ENCODE assay signal across 22 mouse cellular contexts in the genomic region with DNA sequence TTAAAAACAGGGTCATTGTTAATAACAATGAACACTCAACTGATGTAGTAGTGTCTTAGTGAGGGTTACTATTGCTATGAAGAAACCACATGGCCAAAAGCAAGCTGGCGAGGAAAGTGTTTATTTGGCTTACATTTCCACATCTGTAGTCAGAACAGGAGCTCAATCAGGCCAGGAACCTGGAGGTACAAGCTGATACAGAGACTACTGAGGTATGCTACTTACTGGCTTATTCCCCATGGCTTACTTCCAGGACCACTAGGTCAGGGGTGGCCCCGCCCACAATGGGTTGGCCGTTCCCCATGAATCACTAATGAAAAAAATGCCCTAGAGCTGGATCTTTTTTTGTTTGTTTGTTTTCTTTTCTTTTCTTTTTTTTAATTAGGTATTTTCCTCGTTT. TPM values are rescaled to one million over a fixed set of nuclear protein-coding genes. Genes with fewer than 3 reads are reported as not detected.
A peak's percentile ranks its signal among the peaks of the same experiment; 100 is the strongest.
DNase-seq lines count a peak whose midpoint lies in the region.
"Had no signal": no experiment of that assay in that cellular context is flagged by ENCODE, and none has a peak within 500 bp of the region (broad histone marks: within the 10 kb centered on the region; RNA-seq: fewer than 3 reads in every experiment).

No protein-coding gene starts in this region.

- peak; percentile 22 for DNase-seq in adrenal gland, postnatal 10 days
- DNase-seq in adrenal gland, adult 18-20 months (ENCODE audit: low spot score in 2 of 2) = no peak
- DNase-seq in 3134 (ENCODE audit: extremely low read depth, insufficient read length, low spot score) (peak; percentile 1), R1 (ENCODE audit: low read depth, low spot score) (peak; percentile 2)
- DNase-seq in fat pad, adult 2 months (ENCODE audit: extremely low read depth, low read depth, low spot score) = peak; percentile 57
- no peak for DNase-seq in ovary, postnatal 36 days (ENCODE audit: low spot score)
- DNase-seq in left cerebral cortex, adult 18-20 months (ENCODE audit: low spot score in 2 of 2) = no peak
- DNase-seq: B cell, adult 2 months; cerebellum, adult 11-12 months; cerebellum, postnatal 14 days; gastrocnemius, postnatal 36 days; heart, postnatal 4 days; kidney, adult 2 months; kidney, postnatal 10 days; liver, postnatal 0 days; lung, postnatal 14 days; midbrain, embryonic 14.5 days; right cerebral cortex, postnatal 25 days; spleen, adult 18-20 months; thymus, postnatal 14 days had no signal

RNA-seq across cellular contexts. Expression of a gene that starts 7.4 kb away (rescaled TPM):
- total RNA-seq in adrenal gland, postnatal 10 days (2021) = 10 to 100 TPM in 1 of 2 experiments, 1 to 10 TPM in 1; 4.5 to 43.1 TPM
- total RNA-seq in adrenal gland, adult 18-20 months (2021) = not detected
- total RNA-seq in left cerebral cortex, adult 18-20 months (2021) = not detected
- total RNA-seq: CH12.LX; layer of hippocampus, postnatal 10 days had no signal

RNA-seq across cellular contexts. Expression of a gene that starts 56.4 kb away (rescaled TPM):
- total RNA-seq in adrenal gland, postnatal 10 days (2021) = 10 to 100 TPM; 14.1 to 21.1 TPM
- total RNA-seq in adrenal gland, adult 18-20 months (2021) = 10 to 100 TPM; 20.4 to 38.1 TPM
- 10 to 100 TPM; 17.7 to 23.5 TPM for total RNA-seq in left cerebral cortex, adult 18-20 months (2021)

Comparison
In these comparisons a context has a peak if more than half of its experiments do, and no peak if none do; other contexts are left out.
1. DNase-seq: peak in adrenal gland, postnatal 10 days (single experiment), 3134 (single experiment), R1 (single experiment) and fat pad, adult 2 months (single experiment); none in adrenal gland, adult 18-20 months (0 of 2), ovary, postnatal 36 days (single experiment) and left cerebral cortex, adult 18-20 months (0 of 2).
2. RNA of a gene that starts 7.4 kb away (total RNA-seq): 4.5 to 43.1 TPM in adrenal gland, postnatal 10 days; not detected in adrenal gland, adult 18-20 months and not detected in left cerebral cortex, adult 18-20 months; every median in the first group is over 4 times any median in the second.